Mouse (Mus musculus): Measurements from ENCODE around the gene Scn1a.

GRCm38 (mm10) chr2:66439764-66440471 is 722 bp downstream of the Scn1a start:
- TF ChIP-seq POLR2A (IDR thresholded peaks at IDR 0.05; ENCODE audit: borderline replicate concordance, extremely low read depth, insufficient read depth, insufficient read length, poor library complexity, severe bottlenecking) (no peak), CTCF (IDR thresholded peaks at IDR 0.05; ENCODE audit: borderline replicate concordance, extremely low read depth, insufficient read depth, insufficient read length) (no peak)

Measured in brain, embryonic 14.5 days (tissue).